Mouse (Mus musculus) thymus, adult 18-20 months (tissue): Measurements from ENCODE around the gene AC109138.7.
A peak's percentile ranks its signal among the peaks of the same experiment; 100 is the strongest.

Source experiments
- DNase-seq, 2 experiments: peaks; one replicate each; pipeline ENCODE4 v3.0.0; 2022; ENCODE audit warnings: mixed read lengths in 2 of 2

AC109138.7 gene

GRCm38 (mm10) chr19:4257216-4257896, 43.2 kb downstream of the AC109138.7 start:
- DNase-seq, result peak; percentile 76 to 86

GRCm38 (mm10) chr19:4257897-4258252, 43.7 kb downstream of the AC109138.7 start:
- DNase-seq, result no peak

- DNase-seq, result no peak
Observed at GRCm38 (mm10) chr19:4261038-4261698, 47.0 kb downstream of the AC109138.7 start.

- no peak for DNase-seq
Observed at GRCm38 (mm10) chr19:4262756-4263155, 48.6 kb downstream of the AC109138.7 start.

GRCm38 (mm10) chr19:4263702-4264101, 49.5 kb downstream of the AC109138.7 start:
- no peak for DNase-seq

- no peak for DNase-seq
Observed at GRCm38 (mm10) chr19:4264171-4264780, 50.1 kb downstream of the AC109138.7 start.

GRCm38 (mm10) chr19:4265956-4266355, 51.8 kb downstream of the AC109138.7 start:
- no peak for DNase-seq

- peak in 1 of 2 experiments; percentile 54 for DNase-seq
Observed at GRCm38 (mm10) chr19:4268566-4269361, 54.6 kb downstream of the AC109138.7 start, which contains the start of gene Ssh3. Ssh3 (minus strand) TSS chr19:4269180.

- no peak for DNase-seq
Observed at GRCm38 (mm10) chr19:4270187-4270586, 56.0 kb downstream of the AC109138.7 start.

GRCm38 (mm10) chr19:4270972-4271371, 56.8 kb downstream of the AC109138.7 start:
- no peak for DNase-seq

- no peak for DNase-seq
Observed at GRCm38 (mm10) chr19:4279487-4279886, 65.3 kb downstream of the AC109138.7 start.

GRCm38 (mm10) chr19:4280425-4280824, 66.3 kb downstream of the AC109138.7 start:
- DNase-seq, result no peak
